Comparison of ENCODE assay signal across 10 mouse cellular contexts in genomic region chr19:37877511-37878167, GRCm38 (mm10).
DNase-seq lines count a peak whose midpoint lies in the region; ATAC-seq and TF ChIP-seq lines count a peak whose summit lies in the region.
"Had no signal": no experiment of that assay in that cellular context is flagged by ENCODE, and none has a peak within 500 bp of the region (broad histone marks: within the 10 kb centered on the region; RNA-seq: fewer than 3 reads in every experiment).

No protein-coding gene starts in this region.

- WGBS in embryonic facial prominence, embryonic 13.5 days, result 7% methylated on average over 20 of the region's 20 CpGs
- 16% methylated on average over 20 of the region's 20 CpGs for WGBS in intestine, postnatal 0 days
- 4% methylated on average over 20 of the region's 20 CpGs for WGBS in midbrain, embryonic 11.5 days

- H3K4me1 ChIP-seq in embryonic facial prominence, embryonic 13.5 days, result peaks cover 8% of the 10 kb centered on the region; the same call in 1 of the 2 replicates
- no peaks in the 10 kb centered on the region for H3K4me1 ChIP-seq in intestine, postnatal 0 days (replicated peaks; ENCODE audit: control insufficient read depth, insufficient read depth, low read length)
- peaks cover 7% of the 10 kb centered on the region; the same call in 1 of the 2 replicates for H3K4me1 ChIP-seq in midbrain, embryonic 11.5 days (ENCODE audit: control insufficient read depth, insufficient read depth, low read length)

- no peak overlapping the region for H3K9ac ChIP-seq in embryonic facial prominence, embryonic 13.5 days
- H3K9ac ChIP-seq in intestine, postnatal 0 days (ENCODE audit: low read depth, low read length), result no peak overlapping the region
- H3K9ac ChIP-seq in midbrain, embryonic 11.5 days (ENCODE audit: low read length), result no peak overlapping the region

- peak overlapping the region; percentile 24; the same call in 1 of the 2 replicates for H3K4me2 ChIP-seq in embryonic facial prominence, embryonic 13.5 days
- H3K4me2 ChIP-seq in intestine, postnatal 0 days (replicated peaks; ENCODE audit: low read depth), result peak overlapping the region; percentile 33
- H3K4me2 ChIP-seq in midbrain, embryonic 11.5 days, result peak overlapping the region; percentile 17; the same call in 1 of the 2 replicates

- no peak overlapping the region for H3K4me3 ChIP-seq in embryonic facial prominence, embryonic 13.5 days
- H3K4me3 ChIP-seq in intestine, postnatal 0 days (ENCODE audit: low read depth, low read length), result no peak overlapping the region
- no peak overlapping the region for H3K4me3 ChIP-seq in midbrain, embryonic 11.5 days (ENCODE audit: low read depth, low read length)

- H3K27me3 ChIP-seq in embryonic facial prominence, embryonic 13.5 days, result peaks cover 49% of the 10 kb centered on the region
- H3K27me3 ChIP-seq in intestine, postnatal 0 days (replicated peaks; ENCODE audit: control insufficient read depth, insufficient read depth, low read length), result peaks cover 15% of the 10 kb centered on the region; the same call in 1 of the 2 replicates
- H3K27me3 ChIP-seq in midbrain, embryonic 11.5 days (ENCODE audit: control insufficient read depth, insufficient read depth, low read length), result peaks cover 49% of the 10 kb centered on the region

- no peaks in the 10 kb centered on the region for H3K9me3 ChIP-seq in embryonic facial prominence, embryonic 13.5 days
- no peaks in the 10 kb centered on the region for H3K9me3 ChIP-seq in intestine, postnatal 0 days (ENCODE audit: control insufficient read depth)
- no peaks in the 10 kb centered on the region for H3K9me3 ChIP-seq in midbrain, embryonic 11.5 days (ENCODE audit: control insufficient read depth, low read length)

- DNase-seq in WW6 (ENCODE audit: low read depth, low spot score), result peak; percentile 53
- peak; percentile 90 for DNase-seq in midbrain, embryonic 11.5 days (ENCODE audit: low spot score, missing footprints)
- DNase-seq in gastrocnemius, postnatal 10 days, result no peak
- DNase-seq in layer of hippocampus, postnatal 14 days (ENCODE audit: low spot score in 2 of 2), result no peak
- no peak for DNase-seq in thymus, postnatal 10 days (ENCODE audit: low spot score in 2 of 2)
- DNase-seq: embryo, embryonic 11 days; lung, postnatal 14 days; spleen, adult 18-20 months had no signal

- no peak for TF ChIP-seq CTCF in intestine, postnatal 0 days (IDR thresholded peaks at IDR 0.05; ENCODE audit: low read depth)

- no peaks in the 10 kb centered on the region for H3K36me3 ChIP-seq in embryonic facial prominence, embryonic 13.5 days
- no peaks in the 10 kb centered on the region for H3K36me3 ChIP-seq in intestine, postnatal 0 days (ENCODE audit: control insufficient read depth, insufficient read depth)
- no peaks in the 10 kb centered on the region for H3K36me3 ChIP-seq in midbrain, embryonic 11.5 days (ENCODE audit: control insufficient read depth, insufficient read depth, low read length)

- no peak overlapping the region for H3K27ac ChIP-seq in embryonic facial prominence, embryonic 13.5 days
- no peak overlapping the region for H3K27ac ChIP-seq in intestine, postnatal 0 days (ENCODE audit: low read depth, low read length)
- no peak overlapping the region for H3K27ac ChIP-seq in midbrain, embryonic 11.5 days (ENCODE audit: low read depth, low read length)

- no peak for ATAC-seq in embryonic facial prominence, embryonic 13.5 days (ENCODE audit: insufficient number of reproducible peaks, insufficient read depth, low FRiP score, low TSS enrichment, low read depth)
- ATAC-seq in intestine, postnatal 0 days, result no peak
- ATAC-seq in midbrain, embryonic 11.5 days (ENCODE audit: low FRiP score), result no peak

Comparison
In these comparisons a context has a peak if more than half of its experiments do, and no peak if none do; other contexts are left out.
1. DNase-seq: peak in WW6 (single experiment) and midbrain, embryonic 11.5 days (single experiment); none in gastrocnemius, postnatal 10 days (single experiment), layer of hippocampus, postnatal 14 days (0 of 2) and thymus, postnatal 10 days (0 of 2).
2. Peak in every context shown above with its lines, with median percentiles within 50 percentile points of each other: H3K4me2 ChIP-seq.